In genomic region chr17:63547465-63547864, GRCm38 (mm10) we compare ENCODE assay signal across 8 mouse cellular contexts. TPM values are rescaled to one million over a fixed set of nuclear protein-coding genes. Genes with fewer than 3 reads are reported as not detected.
A peak's percentile ranks its signal among the peaks of the same experiment; 100 is the strongest.
DNase-seq lines count a peak whose midpoint lies in the region; ATAC-seq and TF ChIP-seq lines count a peak whose summit lies in the region.

No protein-coding gene starts in this region.

- H3K36me3 ChIP-seq in kidney, postnatal 0 days (ENCODE audit: insufficient read depth, low read length) = no peaks in the 10 kb centered on the region
- H3K36me3 ChIP-seq in kidney, embryonic 16.5 days (ENCODE audit: insufficient read depth, low read length) = no peaks in the 10 kb centered on the region

- H3K9me3 ChIP-seq in kidney, postnatal 0 days (replicated peaks; ENCODE audit: low read length) = no peaks in the 10 kb centered on the region
- H3K9me3 ChIP-seq in kidney, embryonic 16.5 days (ENCODE audit: low read length) = no peaks in the 10 kb centered on the region

- no peak overlapping the region for H3K27ac ChIP-seq in kidney, postnatal 0 days
- no peak overlapping the region for H3K27ac ChIP-seq in kidney, embryonic 16.5 days (ENCODE audit: low read length)

- TF ChIP-seq CTCF in kidney, postnatal 0 days (IDR thresholded peaks at IDR 0.05; ENCODE audit: low read depth) = peak; percentile 65

- H3K4me2 ChIP-seq in kidney, postnatal 0 days (ENCODE audit: low read length) = no peak overlapping the region
- H3K4me2 ChIP-seq in kidney, embryonic 16.5 days (replicated peaks; ENCODE audit: low read depth, low read length) = no peak overlapping the region

- DNase-seq in cerebellum, adult 9-10 months = peak; percentile 3
- no peak for DNase-seq in cerebellum, adult 11 months
- DNase-seq in kidney, postnatal 0 days (ENCODE audit: low spot score) = peak; percentile 42
- peak; percentile 8 to 30 for DNase-seq in right cerebral cortex, adult 2 months (ENCODE audit: low spot score in 2 of 2)
- no peak for DNase-seq in right cerebral cortex, postnatal 25 days
- peak; percentile 10 for DNase-seq in telencephalon, adult 2 months (ENCODE audit: low read depth, low spot score)
- no peak for DNase-seq in urinary bladder, postnatal 14 days (ENCODE audit: low spot score)

- WGBS in kidney, postnatal 0 days = 75% methylated on average over 4 of the region's 4 CpGs
- WGBS in kidney, embryonic 16.5 days = 82% methylated on average over 4 of the region's 4 CpGs

- no peak overlapping the region for H3K9ac ChIP-seq in kidney, postnatal 0 days (ENCODE audit: low read depth, low read length)
- no peak overlapping the region for H3K9ac ChIP-seq in kidney, embryonic 16.5 days (replicated peaks; ENCODE audit: low read length)

- H3K4me1 ChIP-seq in kidney, postnatal 0 days (replicated peaks; ENCODE audit: insufficient read depth, low read length) = no peaks in the 10 kb centered on the region
- no peaks in the 10 kb centered on the region for H3K4me1 ChIP-seq in kidney, embryonic 16.5 days (ENCODE audit: insufficient read depth, low read length)

- ATAC-seq in kidney, postnatal 0 days (replicated peaks; ENCODE audit: low FRiP score, low read depth) = no peak
- ATAC-seq in kidney, embryonic 16.5 days (ENCODE audit: low FRiP score, low TSS enrichment) = no peak

- H3K27me3 ChIP-seq in kidney, postnatal 0 days (ENCODE audit: insufficient read depth, low read length) = no peaks in the 10 kb centered on the region
- H3K27me3 ChIP-seq in kidney, embryonic 16.5 days (ENCODE audit: insufficient read depth, low read length) = no peaks in the 10 kb centered on the region

- no peak overlapping the region for H3K4me3 ChIP-seq in kidney, postnatal 0 days (replicated peaks; ENCODE audit: low read depth, low read length)
- H3K4me3 ChIP-seq in kidney, embryonic 16.5 days (ENCODE audit: low read length) = no peak overlapping the region

RNA-seq across cellular contexts. Expression of gene Fbxl17, which starts 47.6 kb away (rescaled TPM):
- polyA plus RNA-seq in kidney, postnatal 0 days (2015; fragmentation: Nextera tagmentation; extraction: Ambion mirVana) = 6.5 and 9.0 TPM in 2 replicates
- 4.7 and 5.2 TPM in 2 replicates for polyA plus RNA-seq in kidney, embryonic 16.5 days (2015; fragmentation: Nextera tagmentation; extraction: Ambion mirVana)

Comparison
In these comparisons a context has a peak if more than half of its experiments do, and no peak if none do; other contexts are left out.
1. DNase-seq: peak in cerebellum, adult 9-10 months (single experiment), kidney, postnatal 0 days (single experiment), right cerebral cortex, adult 2 months (2 of 2) and telencephalon, adult 2 months (single experiment); none in cerebellum, adult 11 months (single experiment), right cerebral cortex, postnatal 25 days (single experiment) and urinary bladder, postnatal 14 days (single experiment).